Mouse (Mus musculus) limb, embryonic 12.5 days (tissue): Measurements from ENCODE around the gene Rad9a. TPM values are rescaled to one million over a fixed set of nuclear protein-coding genes. Genes with fewer than 3 reads are reported as not detected.
"Not testable (repeated sequence)": the region's sequence is repeated elsewhere in the genome, so short reads cannot be mapped to it uniquely, and the experiment has no call there.

Experiments used
- ATAC-seq: fragments of 200-750 bp; cut with Nextera tagmentation; 2 replicates; pipeline ENCODE4 v1.8.0; 2017; ENCODE audit warnings: low read depth, moderate TSS enrichment; ENCODE audit not compliant: insufficient number of reproducible peaks, insufficient read depth, low FRiP score, low TSS enrichment
- H3K27ac ChIP-seq: fragments of 300-500 bp; sonication (generic); 2 replicates; pipeline ENCODE4 v1.5.1; 2016; ENCODE audit warnings: mild to moderate bottlenecking, moderate library complexity
- H3K27me3 ChIP-seq: fragments of 300-500 bp; sonication (generic); 2 replicates; pipeline ENCODE4 v1.6.1; 2016; ENCODE audit warnings: mild to moderate bottlenecking, moderate library complexity
- H3K36me3 ChIP-seq: fragments of 300-500 bp; sonication (generic); 2 replicates; pipeline ENCODE4 v1.6.1; 2016; ENCODE audit warnings: mild to moderate bottlenecking, moderate library complexity
- H3K4me1 ChIP-seq: fragments of 300-500 bp; sonication (generic); replicated peaks from 2 replicates; pipeline ENCODE4 v1.6.1; 2016
- H3K4me2 ChIP-seq: fragments of 300-500 bp; sonication (generic); 2 replicates; pipeline ENCODE4 v1.6.1; 2016; ENCODE audit warnings: mild to moderate bottlenecking, moderate library complexity
- H3K4me3 ChIP-seq: fragments of 300-500 bp; sonication (generic); replicated peaks from 2 replicates; pipeline ENCODE4 v1.5.1; 2016; ENCODE audit warnings: mild to moderate bottlenecking
- H3K9ac ChIP-seq: fragments of 300-500 bp; sonication (generic); replicated peaks from 2 replicates; pipeline ENCODE4 v1.6.1; 2016; ENCODE audit warnings: mild to moderate bottlenecking, moderate library complexity
- H3K9me3 ChIP-seq: fragments of 300-500 bp; sonication (generic); 2 replicates; pipeline ENCODE4 v1.6.1; 2016; ENCODE audit warnings: mild to moderate bottlenecking, moderate library complexity
- WGBS: fragments of 180-500 bp; shearing (Covaris S2); methylation state at CpG from one replicate; pipeline ENCODE4 v1.1.7; 2016; 5-methylcytosine and 5-hydroxymethylcytosine counted together
- polyA plus RNA-seq: library from polyadenylated mRNA; unstranded; fragments of >200 nt; fragmentation: Nextera tagmentation; extraction: Ambion mirVana; gene quantifications from 2 replicates; pipeline ENCODE4 v1.2.1, GENCODE M21; 2016

The Rad9a gene
- polyA plus RNA-seq: 38.4 and 44.9 TPM in 2 replicates

- Histone ChIP-seq H3K9me3 (no peaks in the 10 kb centered on the region), H3K27ac (peak within 1 kb of the TSS; percentile 72), H3K4me3 (peak within 1 kb of the TSS; percentile 71), H3K36me3 (peaks cover 39% of the 10 kb centered on the region), H3K9ac (peak within 1 kb of the TSS; percentile 86), H3K4me2 (peak within 1 kb of the TSS; percentile 94), H3K27me3 (peaks cover 19% of the 10 kb centered on the region), H3K4me1 (peaks cover 29% of the 10 kb centered on the region)
- WGBS: under 1% methylated on average over 34 of the region's 34 CpGs
- ATAC-seq: peak; percentile 87
Measured at GRCm38 (mm10) chr19:4201291-4201909, at the start of gene Rad9a. Gene Rad9a, minus strand, starts transcription at chr19:4201662.

- not testable (repeated sequence) for H3K4me3 ChIP-seq, H3K4me2 ChIP-seq, H3K9ac ChIP-seq, H3K27me3 ChIP-seq, H3K4me1 ChIP-seq, H3K36me3 ChIP-seq, H3K27ac ChIP-seq, H3K9me3 ChIP-seq, ATAC-seq
- 63% methylated on average over 1 of the region's 1 CpGs for WGBS
Measured at GRCm38 (mm10) chr19:4248683-4249082, 47.2 kb upstream of the Rad9a start.

GRCm38 (mm10) chr19:4247010-4247409 is 45.5 kb upstream of the Rad9a start:
- 0 out of 2 replicates have a peak, but pooled peaks cover 7% of the 10 kb centered on the region for H3K27me3 ChIP-seq
- no peaks in the 10 kb centered on the region for H3K9me3 ChIP-seq
- H3K4me3 ChIP-seq: no peak overlapping the region
- no peaks in the 10 kb centered on the region for H3K36me3 ChIP-seq
- 45% methylated on average over 1 of the region's 1 CpGs for WGBS
- H3K4me1 ChIP-seq: no peaks in the 10 kb centered on the region
- no peak overlapping the region for H3K27ac ChIP-seq
- no peak overlapping the region for H3K4me2 ChIP-seq
- ATAC-seq: no peak
- no peak overlapping the region for H3K9ac ChIP-seq

GRCm38 (mm10) chr19:4244775-4245174 is 43.3 kb upstream of the Rad9a start:
- Histone ChIP-seq H3K4me1 (peaks cover 10% of the 10 kb centered on the region), H3K36me3 (no peaks in the 10 kb centered on the region), H3K27me3 (0 out of 2 replicates have a peak, but pooled peaks cover 10% of the 10 kb centered on the region), H3K4me2 (no peak overlapping the region), H3K9me3 (no peaks in the 10 kb centered on the region), H3K9ac (no peak overlapping the region), H3K4me3 (no peak overlapping the region), H3K27ac (no peak overlapping the region)
- 84% methylated on average over 6 of the region's 6 CpGs for WGBS
- ATAC-seq: no peak

GRCm38 (mm10) chr19:4242416-4242815 is 41.0 kb upstream of the Rad9a start:
- Histone ChIP-seq H3K4me3 (no peak overlapping the region), H3K4me2 (no peak overlapping the region), H3K36me3 (no peaks in the 10 kb centered on the region), H3K27me3 (0 out of 2 replicates have a peak, but pooled peaks cover 10% of the 10 kb centered on the region), H3K9me3 (no peaks in the 10 kb centered on the region), H3K9ac (no peak overlapping the region), H3K27ac (no peak overlapping the region), H3K4me1 (peaks cover 11% of the 10 kb centered on the region)
- 59% methylated on average over 3 of the region's 3 CpGs for WGBS
- no peak for ATAC-seq

- H3K4me2 ChIP-seq: no peak overlapping the region
- H3K27me3 ChIP-seq: 0 out of 2 replicates have a peak, but pooled peaks cover 10% of the 10 kb centered on the region
- WGBS: 20% methylated on average over 8 of the region's 8 CpGs
- H3K9ac ChIP-seq: no peak overlapping the region; the same call in 1 of the 2 replicates
- no peak for ATAC-seq
- peaks cover 18% of the 10 kb centered on the region for H3K4me1 ChIP-seq
- 0 out of 2 replicates have a peak overlapping the region, but pooled peaks have one; percentile 29 for H3K27ac ChIP-seq
- H3K9me3 ChIP-seq: no peaks in the 10 kb centered on the region
- no peaks in the 10 kb centered on the region for H3K36me3 ChIP-seq
- H3K4me3 ChIP-seq: no peak overlapping the region
Measured at GRCm38 (mm10) chr19:4240247-4240668, 38.8 kb upstream of the Rad9a start.

- Histone ChIP-seq H3K9ac (no peak overlapping the region), H3K27me3 (peaks cover 12% of the 10 kb centered on the region), H3K9me3 (no peaks in the 10 kb centered on the region), H3K36me3 (no peaks in the 10 kb centered on the region), H3K4me3 (no peak overlapping the region), H3K4me2 (no peak overlapping the region), H3K4me1 (peaks cover 21% of the 10 kb centered on the region), H3K27ac (no peak overlapping the region)
- 70% methylated on average over 4 of the region's 4 CpGs for WGBS
- ATAC-seq: no peak
Measured at GRCm38 (mm10) chr19:4234548-4234947, 33.1 kb upstream of the Rad9a start.

- H3K4me1 ChIP-seq: peaks cover 26% of the 10 kb centered on the region
- peak overlapping the region; percentile 61; the same call in 1 of the 2 replicates for H3K4me3 ChIP-seq
- no peak overlapping the region for H3K27ac ChIP-seq
- H3K9ac ChIP-seq: no peak overlapping the region
- no peaks in the 10 kb centered on the region for H3K9me3 ChIP-seq
- no peak for ATAC-seq
- 76% methylated on average over 7 of the region's 7 CpGs for WGBS
- no peak overlapping the region for H3K4me2 ChIP-seq
- no peaks in the 10 kb centered on the region for H3K36me3 ChIP-seq
- H3K27me3 ChIP-seq: peaks cover 21% of the 10 kb centered on the region
Measured at GRCm38 (mm10) chr19:4232651-4233050, 31.2 kb upstream of the Rad9a start.

- Histone ChIP-seq H3K4me1 (peaks cover 26% of the 10 kb centered on the region), H3K4me3 (peak overlapping the region; percentile 61), H3K9ac (peak overlapping the region; percentile 71), H3K4me2 (peak overlapping the region; percentile 92), H3K36me3 (no peaks in the 10 kb centered on the region), H3K27me3 (peaks cover 24% of the 10 kb centered on the region), H3K9me3 (no peaks in the 10 kb centered on the region), H3K27ac (peak overlapping the region; percentile 66; the same call in 1 of the 2 replicates)
- ATAC-seq: no peak
- 73% methylated on average over 2 of the region's 2 CpGs for WGBS
Measured at GRCm38 (mm10) chr19:4232186-4232572, 30.7 kb upstream of the Rad9a start.

- ATAC-seq: peak; percentile 64
- peaks cover 23% of the 10 kb centered on the region for H3K4me1 ChIP-seq
Measured at GRCm38 (mm10) chr19:4231253-4232185, 30.1 kb upstream of the Rad9a start, which contains the start of gene Pold4. Gene Pold4, plus strand, starts transcription at chr19:4231899.

GRCm38 (mm10) chr19:4230415-4230814 is 29.0 kb upstream of the Rad9a start:
- H3K9me3 ChIP-seq: no peaks in the 10 kb centered on the region
- peaks cover 19% of the 10 kb centered on the region for H3K4me1 ChIP-seq
- H3K4me2 ChIP-seq: no peak overlapping the region
- no peak for ATAC-seq
- peaks cover 24% of the 10 kb centered on the region for H3K27me3 ChIP-seq
- no peak overlapping the region for H3K9ac ChIP-seq
- H3K36me3 ChIP-seq: no peaks in the 10 kb centered on the region
- 74% methylated on average over 8 of the region's 8 CpGs for WGBS
- no peak overlapping the region for H3K27ac ChIP-seq
- no peak overlapping the region for H3K4me3 ChIP-seq

More at GRCm38 (mm10) chr19:4231253-4232185, 30.1 kb upstream of the Rad9a start, which contains the start of gene Pold4:
- Histone ChIP-seq H3K9me3 (no peaks in the 10 kb centered on the region), H3K4me2 (peak within 1 kb of the TSS; percentile 92), H3K36me3 (no peaks in the 10 kb centered on the region), H3K27me3 (peaks cover 24% of the 10 kb centered on the region), H3K9ac (peak within 1 kb of the TSS; percentile 71), H3K4me3 (peak within 1 kb of the TSS; percentile 61), H3K27ac (peak within 1 kb of the TSS; percentile 66)
- 13% methylated on average over 26 of the region's 26 CpGs for WGBS
